Mouse (Mus musculus) liver, embryonic 13.5 days (tissue): Measurements from ENCODE around the gene Dnajc11. TPM values are rescaled to one million over a fixed set of nuclear protein-coding genes. Genes with fewer than 3 reads are reported as not detected.

Experiments
- ATAC-seq: fragments of 200-750 bp; cut with Nextera tagmentation; 2 replicates; pipeline ENCODE4 v1.8.0; 2017; ENCODE audit warnings: low read depth, mild to moderate bottlenecking, moderate number of reproducible peaks, moderate library complexity
- DNase-seq: peaks from one replicate; pipeline ENCODE4 v3.0.0; 2022
- H3K27ac ChIP-seq: fragments of 300-500 bp; sonication (generic); 2 replicates; pipeline ENCODE4 v1.5.1; 2015; ENCODE audit warnings: moderate library complexity, mild to moderate bottlenecking, inconsistent platforms
- H3K27me3 ChIP-seq: fragments of 300-500 bp; sonication (generic); 2 replicates; pipeline ENCODE4 v1.6.1; 2015; ENCODE audit warnings: mild to moderate bottlenecking, inconsistent platforms
- H3K36me3 ChIP-seq: fragments of 300-500 bp; sonication (generic); 2 replicates; pipeline ENCODE4 v1.6.1; 2015; ENCODE audit warnings: mild to moderate bottlenecking, inconsistent platforms
- H3K4me1 ChIP-seq: fragments of 300-500 bp; sonication (generic); replicated peaks from 2 replicates; pipeline ENCODE4 v1.6.1; 2015; ENCODE audit warnings: inconsistent platforms
- H3K4me2 ChIP-seq: fragments of 300-500 bp; sonication (generic); 2 replicates; pipeline ENCODE4 v1.6.1; 2015; ENCODE audit warnings: inconsistent platforms, mild to moderate bottlenecking, moderate library complexity
- H3K4me3 ChIP-seq: fragments of 300-500 bp; sonication (generic); replicated peaks from 2 replicates; pipeline ENCODE4 v1.5.1; 2015; ENCODE audit warnings: mild to moderate bottlenecking, inconsistent platforms
- H3K9ac ChIP-seq: fragments of 300-500 bp; sonication (generic); 2 replicates; pipeline ENCODE4 v1.6.1; 2015; ENCODE audit warnings: mild to moderate bottlenecking, inconsistent platforms
- H3K9me3 ChIP-seq: fragments of 300-500 bp; sonication (generic); replicated peaks from 2 replicates; pipeline ENCODE4 v1.6.1; 2016; ENCODE audit warnings: inconsistent platforms
- WGBS: fragments of 180-500 bp; shearing (Covaris S2); methylation state at CpG from one replicate; pipeline ENCODE4 v1.1.7; 2015; ENCODE audit not compliant: insufficient replicate concordance; 5-methylcytosine and 5-hydroxymethylcytosine counted together
- polyA plus RNA-seq: library from polyadenylated mRNA; unstranded; fragments of >200 nt; fragmentation: Nextera tagmentation; extraction: Ambion mirVana; gene quantifications from 2 replicates; pipeline ENCODE4 v1.2.1, GENCODE M21; 2015

Gene Dnajc11
- polyA plus RNA-seq, 1 experiment from 2014 or later, result 58.3 TPM

- peak overlapping the region; percentile 87 for H3K27ac ChIP-seq
- H3K27me3 ChIP-seq, result peaks cover 3% of the 10 kb centered on the region; the same call in 1 of the 2 replicates
- no peak for DNase-seq
- no peaks in the 10 kb centered on the region for H3K9me3 ChIP-seq
- H3K4me3 ChIP-seq, result peak overlapping the region; percentile 86
- H3K4me2 ChIP-seq, result peak overlapping the region; percentile 93
- peak overlapping the region; percentile 86 for H3K9ac ChIP-seq
- 3% methylated on average over 41 of the region's 41 CpGs for WGBS
- H3K36me3 ChIP-seq, result peaks cover 34% of the 10 kb centered on the region
- peak; percentile 67 for ATAC-seq
- peaks cover 60% of the 10 kb centered on the region for H3K4me1 ChIP-seq
Measured at GRCm38 (mm10) chr4:152026751-152027508, 93.4 kb downstream of the Dnajc11 start.

DNA sequence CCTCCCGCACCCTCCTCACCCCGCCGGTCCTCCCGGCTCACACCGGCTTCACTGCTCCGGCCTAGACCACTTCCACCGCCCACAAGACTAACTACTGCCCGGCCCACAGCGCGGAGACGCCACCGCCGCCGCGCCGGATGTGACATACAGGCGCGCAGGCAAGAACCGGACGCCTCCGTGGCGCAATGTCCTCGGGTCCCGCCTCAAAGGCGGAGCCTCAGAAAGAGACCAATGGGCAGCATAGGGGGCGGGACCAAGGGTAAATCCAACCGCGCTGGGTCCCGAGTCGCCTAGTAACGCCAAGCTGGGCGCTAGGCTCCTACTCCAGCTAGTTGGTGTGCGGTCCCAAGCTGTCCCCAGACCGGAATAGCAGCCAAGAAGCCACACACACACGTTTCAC is 94.0 kb downstream of the Dnajc11 start, which contains the start of gene Zbtb48:
Gene Zbtb48, minus strand, starts transcription at position 148 of the 400 bp plus-strand sequence.
- under 1% methylated on average over 35 of the region's 35 CpGs for WGBS
- H3K9me3 ChIP-seq, result no peaks in the 10 kb centered on the region
- peaks cover 8% of the 10 kb centered on the region for H3K27me3 ChIP-seq
- peak within 1 kb of the TSS; percentile 87 for H3K27ac ChIP-seq
- H3K36me3 ChIP-seq, result peaks cover 28% of the 10 kb centered on the region
- peak within 1 kb of the TSS; percentile 93 for H3K4me2 ChIP-seq
- DNase-seq (peak; percentile 93), ATAC-seq (peak; percentile 95)
- H3K4me3 ChIP-seq, result peak within 1 kb of the TSS; percentile 86
- peak within 1 kb of the TSS; percentile 86 for H3K9ac ChIP-seq
- H3K4me1 ChIP-seq, result peaks cover 60% of the 10 kb centered on the region

DNA sequence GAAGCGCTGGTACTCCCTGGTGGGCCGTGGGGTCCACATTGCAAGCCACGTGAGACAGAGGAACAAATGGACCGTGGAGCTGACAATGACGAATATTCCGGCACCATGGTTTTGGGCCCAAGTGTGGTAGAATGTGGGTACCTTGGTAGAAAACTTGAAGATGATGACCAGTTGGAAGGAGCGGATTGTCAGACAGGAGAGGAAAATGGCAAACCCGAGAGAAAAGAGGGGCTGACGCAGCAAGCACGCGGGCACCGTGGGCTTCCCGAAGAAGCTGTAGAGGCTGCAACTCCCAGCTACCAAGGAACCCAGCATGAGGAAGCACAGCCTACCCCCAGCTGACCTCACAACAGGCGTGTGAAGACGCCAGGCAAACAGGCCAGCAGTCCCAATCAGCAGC is 95.0 kb downstream of the Dnajc11 start:
- WGBS, result 66% methylated on average over 15 of the region's 15 CpGs
- Histone ChIP-seq H3K9ac (peak overlapping the region; percentile 66), H3K4me1 (peaks cover 55% of the 10 kb centered on the region), H3K9me3 (no peaks in the 10 kb centered on the region), H3K36me3 (peaks cover 18% of the 10 kb centered on the region), H3K4me2 (peak overlapping the region; percentile 93), H3K27me3 (peaks cover 9% of the 10 kb centered on the region), H3K27ac (no peak overlapping the region), H3K4me3 (peak overlapping the region; percentile 86)
- DNase-seq, result no peak
- ATAC-seq, result no peak

DNA sequence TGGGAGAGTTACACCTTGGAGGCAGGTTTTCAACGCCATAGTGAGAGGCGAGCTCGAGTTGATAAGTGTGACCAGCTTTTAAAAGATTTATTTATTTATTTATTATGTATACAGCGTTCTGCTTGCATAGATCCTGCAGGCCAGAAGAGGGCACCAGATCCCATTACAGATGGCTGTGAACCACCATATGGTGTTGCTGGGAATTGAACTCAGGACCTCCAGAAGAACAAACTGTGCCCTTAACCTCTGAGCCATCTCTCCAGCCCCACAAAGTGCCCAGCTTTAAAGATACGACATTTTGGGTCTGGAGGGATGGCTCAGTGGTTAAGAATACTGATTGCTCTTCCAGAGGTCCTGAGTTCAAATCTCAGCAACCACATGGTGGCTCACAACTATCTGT is 95.6 kb downstream of the Dnajc11 start:
- ATAC-seq (no peak), DNase-seq (no peak)
- Histone ChIP-seq H3K9me3 (no peaks in the 10 kb centered on the region), H3K4me2 (no peak overlapping the region), H3K27ac (no peak overlapping the region), H3K4me3 (no peak overlapping the region), H3K4me1 (peaks cover 49% of the 10 kb centered on the region), H3K27me3 (peaks cover 9% of the 10 kb centered on the region), H3K9ac (no peak overlapping the region), H3K36me3 (peaks cover 12% of the 10 kb centered on the region)
- 24% methylated on average over 5 of the region's 5 CpGs for WGBS

- no peaks in the 10 kb centered on the region for H3K9me3 ChIP-seq
- 0 out of 2 replicates have a peak, but pooled peaks cover 5% of the 10 kb centered on the region for H3K36me3 ChIP-seq
- H3K9ac ChIP-seq, result no peak overlapping the region
- H3K27me3 ChIP-seq, result peaks cover 9% of the 10 kb centered on the region
- no peak overlapping the region for H3K4me3 ChIP-seq
- H3K4me2 ChIP-seq, result no peak overlapping the region
- ATAC-seq (no peak), DNase-seq (no peak)
- no peak overlapping the region for H3K27ac ChIP-seq
- peaks cover 40% of the 10 kb centered on the region for H3K4me1 ChIP-seq
- WGBS, result 80% methylated on average over 4 of the region's 4 CpGs
Measured at GRCm38 (mm10) chr4:152029997-152030396, 96.5 kb downstream of the Dnajc11 start.

Other genes with a start within 250 kb of the Dnajc11 start
- gene Camta1, start 71.8 kb upstream of the Dnajc11 start, polyA plus RNA-seq, result 43.6 and 47.8 TPM in 2 replicates
- gene Thap3, start 55.3 kb downstream of the Dnajc11 start, polyA plus RNA-seq, result 7.8 and 8.1 TPM in 2 replicates
- 5.4 and 6.2 TPM in 2 replicates for gene Phf13, start 62.6 kb downstream of the Dnajc11 start, polyA plus RNA-seq
- 6.0 and 6.5 TPM in 2 replicates for gene Klhl21, start 75.1 kb downstream of the Dnajc11 start, polyA plus RNA-seq
- 7.2 and 9.5 TPM in 2 replicates for gene Zbtb48, start 94.0 kb downstream of the Dnajc11 start, polyA plus RNA-seq
- gene Tas1r1, start 104.9 kb downstream of the Dnajc11 start, polyA plus RNA-seq, result 0.07 TPM in 1 of 2 replicates, not detected in the other
- gene Nol9, start 105.6 kb downstream of the Dnajc11 start, polyA plus RNA-seq, result 21.9 and 24.1 TPM in 2 replicates
- gene Plekhg5, start 138.8 kb downstream of the Dnajc11 start, polyA plus RNA-seq, result 4.9 and 5.1 TPM in 2 replicates
- gene Tnfrsf25, start 182.2 kb downstream of the Dnajc11 start, polyA plus RNA-seq, result 0.37 and 0.48 TPM in 2 replicates
- 1.8 and 2.1 TPM in 2 replicates for gene Espn, start 218.7 kb downstream of the Dnajc11 start, polyA plus RNA-seq
- gene Hes2, start 225.2 kb downstream of the Dnajc11 start, polyA plus RNA-seq, result 0.06 TPM in 1 of 2 replicates, not detected in the other
- 24.8 and 25.2 TPM in 2 replicates for gene Acot7, start 244.4 kb downstream of the Dnajc11 start, polyA plus RNA-seq